In the genomic region with DNA sequence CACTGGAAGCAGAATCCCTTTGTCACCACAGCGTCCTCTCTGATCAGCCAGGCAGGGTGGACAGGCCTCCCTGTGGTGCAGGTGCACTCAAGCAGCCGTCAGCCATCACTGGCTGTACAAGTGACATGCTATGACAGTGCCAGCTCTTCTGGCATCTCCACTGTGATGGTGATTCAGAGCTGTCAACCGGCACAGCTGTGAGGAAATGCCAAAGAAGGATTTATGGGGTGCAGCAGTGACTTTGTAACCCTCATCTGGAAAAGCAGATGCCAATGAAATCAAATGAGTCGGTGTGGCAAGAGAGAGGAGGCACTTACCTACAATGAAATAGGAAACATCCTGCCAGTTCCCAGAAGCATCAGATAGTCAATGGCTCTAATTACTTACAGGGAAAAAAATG, we compare ENCODE assay signal across 13 mouse cellular contexts.
DNase-seq lines count a peak whose midpoint lies in the region; ATAC-seq and TF ChIP-seq lines count a peak whose summit lies in the region.
"Had no signal": no experiment of that assay in that cellular context is flagged by ENCODE, and none has a peak within 500 bp of the region (broad histone marks: within the 10 kb centered on the region; RNA-seq: fewer than 3 reads in every experiment).

No protein-coding gene starts in this region.

- no peak for TF ChIP-seq EP300 in lung, postnatal 0 days (IDR thresholded peaks at IDR 0.05)

- no peak overlapping the region for H3K27ac ChIP-seq in heart, embryonic 11.5 days (ENCODE audit: low read depth, low read length)
- H3K27ac ChIP-seq in lung, postnatal 0 days (ENCODE audit: low read length): no peak overlapping the region
- no peak overlapping the region for H3K27ac ChIP-seq in liver, embryonic 11.5 days (ENCODE audit: low read depth, low read length)
- H3K27ac ChIP-seq: forebrain, embryonic 13.5 days; liver, embryonic 13.5 days had no signal

- no peak for ATAC-seq in heart, embryonic 11.5 days (replicated peaks; ENCODE audit: insufficient number of reproducible peaks, low FRiP score, low TSS enrichment)
- ATAC-seq in lung, postnatal 0 days: no peak
- no peak for ATAC-seq in liver, embryonic 11.5 days (replicated peaks; ENCODE audit: low FRiP score)
- ATAC-seq: forebrain, embryonic 13.5 days; hindbrain, embryonic 16.5 days had no signal

- DNase-seq in heart, adult 11 months: peak; percentile 93
- peak; percentile 20 to 32 for DNase-seq in lung, adult 18-20 months
- DNase-seq in lung, postnatal 0 days (ENCODE audit: low spot score): no peak
- DNase-seq in adrenal gland, postnatal 14 days: peak; percentile 28
- peak; percentile 45 for DNase-seq in lung, postnatal 36 days
- DNase-seq in liver, embryonic 11.5 days (ENCODE audit: low spot score): no peak
- DNase-seq in right cerebral cortex, postnatal 14 days: no peak
- DNase-seq: cerebellum, postnatal 14 days; layer of hippocampus, adult 9-11 months; liver, embryonic 13.5 days had no signal

- no peaks in the 10 kb centered on the region for H3K27me3 ChIP-seq in heart, embryonic 11.5 days (ENCODE audit: control insufficient read depth, insufficient read depth, low read length)
- H3K27me3 ChIP-seq in lung, postnatal 0 days (replicated peaks; ENCODE audit: insufficient read depth, low read length): no peaks in the 10 kb centered on the region
- no peaks in the 10 kb centered on the region for H3K27me3 ChIP-seq in liver, embryonic 11.5 days (replicated peaks; ENCODE audit: control insufficient read depth, insufficient read depth, low read length)
- H3K27me3 ChIP-seq: forebrain, embryonic 13.5 days; liver, embryonic 13.5 days had no signal

- H3K9me3 ChIP-seq in heart, embryonic 11.5 days (replicated peaks; ENCODE audit: control insufficient read depth, low read length): no peaks in the 10 kb centered on the region
- no peaks in the 10 kb centered on the region for H3K9me3 ChIP-seq in lung, postnatal 0 days (ENCODE audit: low read length)
- H3K9me3 ChIP-seq in liver, embryonic 11.5 days (ENCODE audit: control insufficient read depth, low read length): no peaks in the 10 kb centered on the region
- H3K9me3 ChIP-seq: forebrain, embryonic 13.5 days; liver, embryonic 13.5 days had no signal

- H3K36me3 ChIP-seq in heart, embryonic 11.5 days (ENCODE audit: control insufficient read depth, insufficient read depth, low read length): no peaks in the 10 kb centered on the region
- no peaks in the 10 kb centered on the region for H3K36me3 ChIP-seq in lung, postnatal 0 days (ENCODE audit: insufficient read depth, low read length)
- H3K36me3 ChIP-seq in liver, embryonic 11.5 days (ENCODE audit: control insufficient read depth, insufficient read depth, low read length): no peaks in the 10 kb centered on the region
- H3K36me3 ChIP-seq: liver, embryonic 13.5 days had no signal

- no peaks in the 10 kb centered on the region for H3K4me1 ChIP-seq in heart, embryonic 11.5 days (ENCODE audit: control insufficient read depth, insufficient read depth, low read length)
- H3K4me1 ChIP-seq in lung, postnatal 0 days (ENCODE audit: insufficient read depth, low read depth, low read length): no peaks in the 10 kb centered on the region; the same call in 1 of the 2 replicates
- no peaks in the 10 kb centered on the region for H3K4me1 ChIP-seq in liver, embryonic 11.5 days (replicated peaks; ENCODE audit: control insufficient read depth, insufficient read depth, low read length)
- H3K4me1 ChIP-seq: forebrain, embryonic 13.5 days; liver, embryonic 13.5 days had no signal

- WGBS in heart, embryonic 11.5 days (ENCODE audit: insufficient replicate concordance): 58% methylated on average over 4 of the region's 4 CpGs
- WGBS in lung, postnatal 0 days: 42% methylated on average over 4 of the region's 4 CpGs
- 58% methylated on average over 4 of the region's 4 CpGs for WGBS in liver, embryonic 11.5 days

- H3K9ac ChIP-seq in heart, embryonic 11.5 days (ENCODE audit: low read depth, low read length): no peak overlapping the region
- H3K9ac ChIP-seq in lung, postnatal 0 days (replicated peaks; ENCODE audit: low read depth): no peak overlapping the region
- no peak overlapping the region for H3K9ac ChIP-seq in liver, embryonic 11.5 days (ENCODE audit: low read depth, low read length)
- H3K9ac ChIP-seq: forebrain, embryonic 13.5 days; liver, embryonic 13.5 days had no signal

- no peak overlapping the region for H3K4me2 ChIP-seq in heart, embryonic 11.5 days
- no peak overlapping the region for H3K4me2 ChIP-seq in lung, postnatal 0 days (replicated peaks; ENCODE audit: low read depth, low read length)
- H3K4me2 ChIP-seq in liver, embryonic 11.5 days: no peak overlapping the region
- H3K4me2 ChIP-seq: forebrain, embryonic 13.5 days; liver, embryonic 13.5 days had no signal

- no peak overlapping the region for H3K4me3 ChIP-seq in heart, embryonic 11.5 days (ENCODE audit: low read depth, low read length)
- H3K4me3 ChIP-seq in lung, postnatal 0 days (ENCODE audit: low read depth, low read length): no peak overlapping the region
- no peak overlapping the region for H3K4me3 ChIP-seq in liver, embryonic 11.5 days (ENCODE audit: low read depth, low read length)
- H3K4me3 ChIP-seq: forebrain, embryonic 13.5 days; liver, embryonic 13.5 days had no signal

- no peak for TF ChIP-seq CTCF in lung, postnatal 0 days (IDR thresholded peaks at IDR 0.05)

Comparison
In these comparisons a context has a peak if more than half of its experiments do, and no peak if none do; other contexts are left out.
1. DNase-seq: peak in heart, adult 11 months (single experiment), lung, adult 18-20 months (2 of 2), adrenal gland, postnatal 14 days (single experiment) and lung, postnatal 36 days (single experiment); none in lung, postnatal 0 days (single experiment), liver, embryonic 11.5 days (single experiment) and right cerebral cortex, postnatal 14 days (single experiment).